Comparison of ENCODE assay signal across 22 mouse cellular contexts in the genomic region with DNA sequence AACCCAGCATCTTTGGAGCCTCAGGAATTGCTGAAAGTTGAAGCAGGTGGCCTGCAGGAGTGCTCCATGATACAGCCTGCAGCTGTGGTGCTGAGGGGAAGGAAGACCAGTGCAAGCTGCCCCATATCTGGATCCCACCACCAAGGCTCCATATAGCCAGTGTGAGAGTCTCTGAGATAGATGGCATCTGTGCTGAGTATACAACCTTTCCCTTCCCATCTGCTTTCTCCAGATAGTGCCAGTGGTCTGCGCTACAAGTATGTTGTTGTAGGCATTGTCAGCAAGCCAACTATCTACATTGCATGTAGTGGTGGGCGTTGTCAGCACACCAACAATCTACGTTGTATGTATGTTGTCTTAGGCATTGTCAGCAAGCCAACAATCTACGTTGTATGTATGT.
DNase-seq lines count a peak whose midpoint lies in the region; ATAC-seq and TF ChIP-seq lines count a peak whose summit lies in the region.
"Had no signal": no experiment of that assay in that cellular context is flagged by ENCODE, and none has a peak within 500 bp of the region (broad histone marks: within the 10 kb centered on the region; RNA-seq: fewer than 3 reads in every experiment).

No protein-coding gene starts in this region.

- no peak overlapping the region for H3K4me3 ChIP-seq in heart, embryonic 12.5 days
- H3K4me3 ChIP-seq in hindbrain, embryonic 13.5 days = no peak overlapping the region
- no peak overlapping the region for H3K4me3 ChIP-seq in hindbrain, embryonic 10.5 days
- no peak overlapping the region for H3K4me3 ChIP-seq in liver, embryonic 15.5 days (replicated peaks)
- no peak overlapping the region for H3K4me3 ChIP-seq in thymus, adult 2 months (ENCODE audit: control insufficient read depth, insufficient read depth, low read length)
- H3K4me3 ChIP-seq: intestine, embryonic 15.5 days; limb, embryonic 12.5 days; midbrain, embryonic 13.5 days had no signal

- peaks cover 42% of the 10 kb centered on the region for H3K4me1 ChIP-seq in heart, embryonic 12.5 days (replicated peaks)
- H3K4me1 ChIP-seq in hindbrain, embryonic 13.5 days (replicated peaks) = peaks cover 14% of the 10 kb centered on the region
- H3K4me1 ChIP-seq in hindbrain, embryonic 10.5 days (replicated peaks) = peaks cover 16% of the 10 kb centered on the region
- H3K4me1 ChIP-seq in liver, embryonic 15.5 days (replicated peaks) = peaks cover 24% of the 10 kb centered on the region
- peaks cover 7% of the 10 kb centered on the region; the same call in 1 of the 2 replicates for H3K4me1 ChIP-seq in thymus, adult 2 months (replicated peaks; ENCODE audit: control insufficient read depth, insufficient read depth, low read length)

- H3K36me3 ChIP-seq in heart, embryonic 12.5 days = 0 out of 2 replicates have a peak, but pooled peaks cover 6% of the 10 kb centered on the region
- no peaks in the 10 kb centered on the region for H3K36me3 ChIP-seq in hindbrain, embryonic 13.5 days
- H3K36me3 ChIP-seq in hindbrain, embryonic 10.5 days = peaks cover 12% of the 10 kb centered on the region
- H3K36me3 ChIP-seq in liver, embryonic 15.5 days (replicated peaks) = no peaks in the 10 kb centered on the region
- H3K36me3 ChIP-seq in thymus, adult 2 months (ENCODE audit: control insufficient read depth, insufficient read depth, low read length) = peaks cover 7% of the 10 kb centered on the region; the same call in 1 of the 2 replicates
- H3K36me3 ChIP-seq: intestine, embryonic 15.5 days; midbrain, embryonic 13.5 days had no signal

- 80% methylated on average over 4 of the region's 4 CpGs for WGBS in heart, embryonic 12.5 days
- WGBS in hindbrain, embryonic 13.5 days = 94% methylated on average over 4 of the region's 4 CpGs
- 94% methylated on average over 4 of the region's 4 CpGs for WGBS in hindbrain, embryonic 10.5 days
- 19% methylated on average over 4 of the region's 4 CpGs for whole genome bisulfite sequencing in liver, embryonic 15.5 days (ENCODE audit: insufficient replicate concordance)
- WGBS in thymus, adult 2 months = over 99% methylated on average over 4 of the region's 4 CpGs

- no peaks in the 10 kb centered on the region for H3K9me3 ChIP-seq in heart, embryonic 12.5 days (replicated peaks)
- H3K9me3 ChIP-seq in hindbrain, embryonic 13.5 days = no peaks in the 10 kb centered on the region
- H3K9me3 ChIP-seq in hindbrain, embryonic 10.5 days = no peaks in the 10 kb centered on the region
- H3K9me3 ChIP-seq in liver, embryonic 15.5 days (replicated peaks) = no peaks in the 10 kb centered on the region
- H3K9me3 ChIP-seq: intestine, embryonic 15.5 days; limb, embryonic 12.5 days; midbrain, embryonic 13.5 days had no signal

- no peak overlapping the region for H3K4me2 ChIP-seq in heart, embryonic 12.5 days
- H3K4me2 ChIP-seq in hindbrain, embryonic 13.5 days = no peak overlapping the region
- H3K4me2 ChIP-seq in liver, embryonic 15.5 days = no peak overlapping the region
- H3K4me2 ChIP-seq: intestine, embryonic 15.5 days; limb, embryonic 12.5 days; midbrain, embryonic 13.5 days had no signal

- DNase-seq in heart, adult 11 months = no peak
- DNase-seq in hindbrain, embryonic 10.5 days (ENCODE audit: low spot score) = no peak
- DNase-seq in thymus, postnatal 14 days = no peak
- DNase-seq in thymus, adult 2 months = no peak
- DNase-seq: adrenal gland, postnatal 25 days; cerebellum, adult 8-10 months; cerebellum, postnatal 36 days; heart, postnatal 4 days; kidney, adult 9 months; kidney, postnatal 14 days; lung, adult 2 months; lung, postnatal 14 days; right cerebral cortex, postnatal 14 days; thymus, postnatal 36 days had no signal

- peak overlapping the region; percentile 44; the same call in 1 of the 2 replicates for H3K27ac ChIP-seq in heart, embryonic 12.5 days (ENCODE audit: poor library complexity, severe bottlenecking)
- 0 out of 2 replicates have a peak overlapping the region, but pooled peaks have one; percentile 18 for H3K27ac ChIP-seq in hindbrain, embryonic 13.5 days
- H3K27ac ChIP-seq in hindbrain, embryonic 10.5 days = no peak overlapping the region
- H3K27ac ChIP-seq in liver, embryonic 15.5 days (replicated peaks) = no peak overlapping the region
- no peak overlapping the region for H3K27ac ChIP-seq in thymus, adult 2 months (ENCODE audit: control insufficient read depth, insufficient read depth, low read length)
- H3K27ac ChIP-seq: intestine, embryonic 15.5 days; limb, embryonic 12.5 days; midbrain, embryonic 13.5 days had no signal

- ATAC-seq in heart, embryonic 12.5 days (ENCODE audit: insufficient number of reproducible peaks, low FRiP score) = no peak
- no peak for ATAC-seq in hindbrain, embryonic 13.5 days (ENCODE audit: low FRiP score)
- peak; percentile 83 for ATAC-seq in liver, embryonic 15.5 days (ENCODE audit: insufficient read depth)
- ATAC-seq: forebrain, embryonic 14.5 days; hindbrain, embryonic 16.5 days; intestine, embryonic 15.5 days; midbrain, embryonic 13.5 days had no signal

- no peak for TF ChIP-seq POLR2A in thymus, adult 2 months (IDR thresholded peaks at IDR 0.05; ENCODE audit: control insufficient read depth, extremely low read depth, insufficient read depth, low read length, poor library complexity)

- no peak overlapping the region for H3K9ac ChIP-seq in heart, embryonic 12.5 days
- no peak overlapping the region for H3K9ac ChIP-seq in hindbrain, embryonic 13.5 days
- H3K9ac ChIP-seq in liver, embryonic 15.5 days = no peak overlapping the region
- H3K9ac ChIP-seq: intestine, embryonic 15.5 days; limb, embryonic 12.5 days; midbrain, embryonic 13.5 days had no signal

- no peaks in the 10 kb centered on the region for H3K27me3 ChIP-seq in heart, embryonic 12.5 days (replicated peaks)
- no peaks in the 10 kb centered on the region for H3K27me3 ChIP-seq in hindbrain, embryonic 13.5 days
- no peaks in the 10 kb centered on the region for H3K27me3 ChIP-seq in hindbrain, embryonic 10.5 days (ENCODE audit: insufficient read depth, poor library complexity, severe bottlenecking)
- H3K27me3 ChIP-seq in liver, embryonic 15.5 days = no peaks in the 10 kb centered on the region
- H3K27me3 ChIP-seq in thymus, adult 2 months (ENCODE audit: control insufficient read depth, insufficient read depth, low read length) = no peaks in the 10 kb centered on the region
- H3K27me3 ChIP-seq: intestine, embryonic 15.5 days; limb, embryonic 12.5 days; midbrain, embryonic 13.5 days had no signal

- no peak for TF ChIP-seq CTCF in thymus, adult 2 months (IDR thresholded peaks at IDR 0.05; ENCODE audit: borderline replicate concordance, control insufficient read depth, extremely low read depth, insufficient read depth, low read length, poor library complexity)

Comparison
In these comparisons a context has a peak if more than half of its experiments do, and no peak if none do; other contexts are left out.
1. H3K27ac ChIP-seq: peak in heart, embryonic 12.5 days (single experiment) and hindbrain, embryonic 13.5 days (single experiment); none in hindbrain, embryonic 10.5 days (single experiment), liver, embryonic 15.5 days (single experiment) and thymus, adult 2 months (single experiment).